7 mouse cellular contexts compared by ENCODE assay signal in genomic region chr9:33095654-33096053, GRCm38 (mm10).
DNase-seq lines count a peak whose midpoint lies in the region; ATAC-seq lines count a peak whose summit lies in the region.

No protein-coding gene starts in this region.

- peak; percentile 85 for ATAC-seq in CD4-positive, CD25-positive, alpha-beta regulatory T cell, adult 4 months

- peak; percentile 46 for DNase-seq in Muller cell, postnatal 12 days (ENCODE audit: inconsistent ontology term)
- DNase-seq in cerebellum, postnatal 14 days = peak; percentile 84 to 86
- DNase-seq in gastrocnemius, postnatal 4 days (ENCODE audit: low spot score in 2 of 2) = peak; percentile 37 to 57
- peak; percentile 85 for DNase-seq in layer of hippocampus, adult 9-10 months (ENCODE audit: low spot score)
- DNase-seq in lung, postnatal 4 days = peak; percentile 27 to 79
- peak; percentile 82 for DNase-seq in right cerebral cortex, postnatal 4 days

Comparison
In these comparisons a context has a peak if more than half of its experiments do, and no peak if none do; other contexts are left out.
1. Peak in every context shown above with its lines: DNase-seq and ATAC-seq.